Mouse (Mus musculus) adrenal gland, postnatal 14 days (tissue): ENCODE results near the gene Rhobtb1. TPM values are rescaled to one million over a fixed set of nuclear protein-coding genes. Genes with fewer than 3 reads are reported as not detected.
A peak's percentile ranks its signal among the peaks of the same experiment; 100 is the strongest.

ENCODE experiments used
- DNase-seq: peaks from one replicate; pipeline ENCODE4 v3.0.0; 2021; ENCODE audit warnings: mixed read lengths
- total RNA-seq: library from RNA; stranded (reverse); gene quantifications from 2 replicates; pipeline ENCODE4 v1.2.3, GENCODE M21; 2021

Rhobtb1 gene
- total RNA-seq, 1 experiment from 2014 or later: 15.8 TPM

DNA sequence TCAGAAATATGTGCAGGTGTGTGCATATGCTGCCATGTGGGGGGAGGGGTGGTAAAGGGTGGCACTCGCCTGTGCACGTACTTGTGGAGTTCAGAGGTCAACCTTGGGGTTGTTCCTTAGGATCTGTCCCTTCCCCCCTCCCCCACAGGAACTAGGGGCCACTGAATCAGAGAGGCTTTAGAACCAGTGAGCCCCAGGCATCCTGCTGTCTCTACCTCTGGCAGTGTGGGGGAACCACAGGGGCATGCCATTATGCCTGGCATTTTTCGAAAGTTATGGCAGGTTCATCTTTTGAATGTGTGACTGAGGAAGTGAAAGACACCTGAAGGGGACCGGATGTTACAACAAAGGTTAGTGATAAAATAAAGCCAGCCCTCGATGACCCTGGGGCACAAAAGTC lies 59.4 kb downstream of the Rhobtb1 start:
- no peak for DNase-seq

DNA sequence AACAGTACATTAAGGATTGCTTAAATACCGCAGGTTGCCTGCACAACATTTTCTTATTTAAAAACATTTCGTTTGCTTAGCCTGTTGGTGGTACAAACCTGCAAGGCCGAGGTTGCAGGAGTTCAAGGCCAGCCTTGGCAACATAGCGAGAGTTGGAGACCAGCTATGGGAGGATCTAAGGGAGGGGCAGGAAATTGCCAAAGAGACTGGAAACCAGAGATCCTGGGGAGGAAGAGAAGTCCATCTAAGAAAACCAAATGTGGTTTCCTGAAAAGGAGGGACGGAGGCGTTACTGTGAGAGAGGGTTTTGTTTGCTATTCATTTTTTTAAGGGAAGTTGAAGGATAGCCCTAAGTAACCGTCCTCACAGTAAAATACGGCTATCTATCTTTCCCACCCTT lies 60.3 kb downstream of the Rhobtb1 start:
- peak; percentile 79 for DNase-seq

DNA sequence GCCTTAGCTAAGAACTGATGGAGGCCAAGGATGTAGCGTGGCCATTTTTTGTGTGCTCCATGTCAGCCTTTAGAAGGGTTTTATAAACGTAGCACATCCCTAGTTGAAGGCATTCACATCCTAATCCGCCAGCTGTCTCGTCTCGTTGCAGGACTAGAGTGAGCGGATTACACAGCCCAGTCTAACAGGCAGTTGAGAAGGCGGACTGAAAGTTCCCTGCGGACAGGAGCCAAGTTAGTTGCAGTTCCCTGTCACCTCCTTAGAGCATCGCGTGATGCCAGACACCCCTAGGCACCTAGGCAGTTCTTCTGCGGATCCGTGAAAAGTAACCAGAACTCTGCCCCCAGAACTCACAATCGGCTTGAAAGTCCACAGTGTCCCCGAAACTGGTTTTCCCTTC lies 60.7 kb downstream of the Rhobtb1 start:
- peak; percentile 55 for DNase-seq

DNA sequence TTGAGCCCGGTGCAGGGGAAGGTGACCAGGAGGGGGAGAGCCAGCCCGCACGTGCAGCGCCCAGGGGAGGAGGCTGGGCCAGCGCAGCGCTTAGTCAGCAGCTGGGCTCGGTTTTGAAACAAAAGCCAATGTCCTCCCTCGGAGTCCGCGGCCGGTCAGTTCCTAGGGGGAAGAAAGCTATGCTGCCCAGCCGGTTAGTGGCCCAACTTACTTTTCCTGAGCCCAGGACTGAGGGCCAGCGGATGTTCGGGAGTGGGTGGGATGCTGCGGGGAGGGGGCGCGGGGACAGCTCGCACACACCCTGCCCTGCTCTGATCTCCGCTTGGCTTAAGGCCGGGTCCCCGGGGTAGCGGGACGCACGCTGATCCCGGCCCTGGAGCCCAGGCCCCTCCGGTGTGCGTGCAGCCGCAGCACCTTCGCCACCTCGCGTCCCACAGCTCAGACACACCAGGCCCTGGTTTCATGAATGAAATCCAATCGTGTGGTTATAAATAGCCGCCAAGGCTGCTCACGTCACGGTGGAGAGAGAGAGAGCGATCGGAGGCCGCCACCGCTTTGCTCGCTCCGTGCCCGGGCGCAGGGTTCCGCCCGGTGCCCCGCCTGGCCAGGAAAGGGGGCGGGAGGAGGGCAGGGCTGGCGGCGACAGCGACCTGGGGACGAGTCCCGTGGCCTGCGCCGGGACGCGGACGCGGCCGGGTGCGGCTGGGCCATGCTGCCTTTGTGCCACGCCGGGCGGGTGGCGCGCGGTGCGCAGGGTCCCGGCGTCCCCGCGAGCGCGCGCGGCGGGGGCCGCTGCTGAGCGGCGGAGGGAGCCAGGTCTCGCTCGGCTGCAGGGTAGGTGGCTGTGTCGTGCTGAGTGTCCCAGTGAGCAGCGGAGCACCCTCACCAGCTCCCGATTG lies 61.6 kb downstream of the Rhobtb1 start, which contains the start of gene A930033H14Rik:
A930033H14Rik (minus strand) TSS at position 557 of the 899 bp plus-strand sequence.
- DNase-seq: peak; percentile 94

DNA sequence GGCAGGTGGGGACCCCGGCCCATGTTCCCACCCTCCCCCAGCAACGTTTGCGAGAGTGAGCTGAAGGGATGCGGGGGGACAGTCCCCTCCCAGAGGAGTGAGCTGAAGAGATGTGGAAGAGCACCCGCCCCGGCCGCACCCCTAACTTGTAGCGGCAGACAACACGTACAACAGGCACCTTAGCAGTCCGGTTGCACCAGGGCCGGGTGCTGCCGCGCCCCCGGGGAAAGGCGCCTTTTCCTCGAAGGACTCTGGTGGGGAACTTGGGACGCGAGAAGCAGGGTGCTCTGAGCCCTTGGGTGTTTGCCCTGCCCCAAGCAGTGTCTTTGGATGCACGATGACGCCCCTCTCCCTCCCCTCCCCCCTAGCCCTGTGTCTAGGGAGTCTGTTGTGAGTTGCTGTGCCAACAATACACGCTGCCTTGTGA lies 62.2 kb downstream of the Rhobtb1 start:
- no peak for DNase-seq

DNA sequence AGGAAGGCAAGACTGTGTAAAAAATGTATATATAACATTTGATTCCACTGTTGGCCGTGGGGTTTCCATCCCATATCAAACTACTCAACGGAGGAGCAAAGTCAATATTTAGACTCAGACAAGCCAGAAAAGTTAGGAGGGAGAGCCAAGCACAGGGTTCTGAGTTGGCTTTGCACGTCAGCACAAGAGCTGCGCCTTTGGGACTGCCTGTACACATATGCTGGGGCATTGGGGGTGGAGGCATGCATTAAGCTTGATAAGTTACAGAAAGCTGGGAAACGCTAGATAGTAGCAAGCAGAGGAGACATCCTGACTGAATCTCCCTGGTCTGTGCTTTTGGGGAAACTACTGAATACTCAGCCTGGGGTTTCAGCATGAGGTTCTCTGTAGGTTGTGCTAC lies 62.8 kb downstream of the Rhobtb1 start:
- DNase-seq: no peak

DNA sequence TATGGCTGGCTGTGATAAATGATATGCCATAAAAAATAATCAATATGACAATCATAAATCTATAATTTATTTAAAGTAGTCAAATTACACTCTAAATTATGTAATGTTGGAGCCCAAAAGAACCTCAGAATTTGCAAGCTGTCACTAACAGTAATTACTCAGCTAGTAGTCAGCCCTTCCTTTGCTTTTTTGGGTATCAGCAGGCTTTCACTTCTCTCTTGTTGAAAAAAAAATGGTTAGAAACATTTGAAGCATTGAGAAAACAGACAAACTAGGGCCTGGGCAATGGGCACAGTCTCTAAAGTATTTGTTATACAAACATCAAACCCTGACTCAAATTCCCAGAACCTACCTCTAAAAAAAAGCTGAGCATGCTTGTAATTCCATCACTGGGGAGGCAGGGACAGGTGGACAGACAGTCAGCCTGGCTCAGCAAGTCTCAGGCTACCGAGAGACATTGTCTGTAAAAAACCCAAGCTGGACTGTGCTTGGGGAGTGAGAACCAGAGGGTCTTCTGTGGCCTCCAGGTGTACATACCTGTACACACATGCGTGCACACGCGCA lies 66.0 kb downstream of the Rhobtb1 start:
- DNase-seq: no peak

DNA sequence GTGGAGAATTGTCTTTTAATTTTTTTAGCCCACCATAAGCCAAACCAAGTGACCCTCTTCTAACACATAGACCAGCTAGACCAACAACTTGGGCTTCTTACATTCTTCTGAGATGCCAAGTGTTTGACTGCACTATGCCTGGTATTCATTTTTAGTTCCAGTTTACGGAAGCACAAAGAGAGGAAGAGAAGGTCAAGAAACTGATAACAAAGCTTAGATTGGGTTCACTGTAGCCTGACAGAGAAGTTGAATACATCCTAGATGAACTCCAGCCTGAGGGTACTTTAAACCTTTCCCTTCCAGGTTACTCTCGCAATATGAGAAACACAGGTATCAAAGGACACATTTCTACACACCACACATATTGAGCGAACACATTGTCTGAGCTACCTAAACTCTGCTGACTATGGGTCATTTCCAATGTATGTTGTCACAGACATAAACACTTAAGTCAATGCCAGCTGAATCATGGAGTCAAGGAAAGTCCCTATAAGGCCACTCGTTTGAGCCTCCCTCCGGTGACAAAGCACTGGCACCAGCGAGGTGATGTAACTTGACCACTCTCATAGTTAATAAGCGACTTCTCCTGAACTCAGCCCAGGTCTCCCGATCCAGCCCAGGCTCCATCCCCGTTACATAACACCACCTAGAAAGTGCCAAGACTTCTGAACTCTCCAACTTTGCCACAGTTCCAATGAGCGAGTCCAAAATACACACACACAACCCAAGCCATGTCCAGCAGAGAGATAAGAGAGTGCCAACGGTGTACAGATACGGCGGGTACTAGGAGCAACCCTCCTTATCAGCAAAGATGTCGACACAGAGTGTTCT lies 67.4 kb downstream of the Rhobtb1 start:
- peak; percentile 42 for DNase-seq

DNA sequence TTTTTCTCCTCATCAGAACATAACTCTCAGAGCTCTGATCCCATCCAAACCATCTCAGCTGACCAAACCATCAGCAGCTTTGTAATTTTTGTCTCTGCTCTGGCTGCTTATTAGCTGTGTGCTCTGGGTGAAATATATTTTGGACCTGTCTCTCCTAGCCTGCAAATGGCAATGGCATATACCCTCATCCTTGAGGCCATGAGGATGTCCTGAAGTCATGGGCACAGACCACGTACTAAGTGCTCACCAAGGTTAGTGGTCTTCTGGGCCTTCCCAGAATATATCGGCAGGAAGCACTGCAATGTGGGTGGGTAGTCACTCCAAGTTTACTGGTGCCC lies 68.0 kb downstream of the Rhobtb1 start:
- DNase-seq: no peak

DNA sequence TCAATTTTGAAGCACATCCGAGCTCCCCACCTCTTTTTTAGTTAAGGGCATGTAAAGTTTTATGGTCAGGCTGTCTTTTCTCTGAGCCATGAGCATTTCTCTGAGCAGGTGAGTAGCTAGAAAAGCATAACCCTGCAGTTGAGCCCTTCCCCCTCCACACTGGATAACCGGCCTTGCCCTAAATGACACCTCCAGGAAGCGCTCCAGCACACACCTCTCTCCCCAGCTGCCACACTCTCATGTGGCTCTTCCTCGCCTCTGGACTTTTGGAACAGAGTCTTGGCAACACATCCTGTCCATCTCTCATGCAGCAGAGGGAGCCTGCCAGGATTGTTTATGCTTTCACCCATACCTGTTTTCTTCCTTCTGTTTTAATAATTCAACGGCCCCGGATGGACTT lies 69.1 kb downstream of the Rhobtb1 start:
- no peak for DNase-seq

DNA sequence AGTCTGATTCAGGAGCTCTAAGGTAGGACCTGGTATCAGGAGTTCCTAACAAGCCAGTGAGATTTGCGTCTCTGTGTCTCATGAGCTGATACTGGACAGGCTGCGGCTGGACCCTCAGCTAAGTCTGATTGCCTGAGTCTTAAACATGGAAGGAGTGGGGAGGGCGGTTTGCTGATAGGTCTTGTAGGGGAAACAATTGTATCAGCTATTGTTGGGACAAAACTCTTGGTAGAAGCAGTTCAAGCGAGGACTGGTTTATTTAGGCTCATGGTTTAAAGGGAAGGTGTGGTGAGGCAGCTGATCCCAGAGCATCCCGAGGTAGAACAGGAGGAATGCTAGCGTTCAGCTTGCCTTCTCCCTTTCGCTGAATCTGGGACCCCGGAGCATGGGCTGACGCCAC lies 69.9 kb downstream of the Rhobtb1 start:
- no peak for DNase-seq

DNA sequence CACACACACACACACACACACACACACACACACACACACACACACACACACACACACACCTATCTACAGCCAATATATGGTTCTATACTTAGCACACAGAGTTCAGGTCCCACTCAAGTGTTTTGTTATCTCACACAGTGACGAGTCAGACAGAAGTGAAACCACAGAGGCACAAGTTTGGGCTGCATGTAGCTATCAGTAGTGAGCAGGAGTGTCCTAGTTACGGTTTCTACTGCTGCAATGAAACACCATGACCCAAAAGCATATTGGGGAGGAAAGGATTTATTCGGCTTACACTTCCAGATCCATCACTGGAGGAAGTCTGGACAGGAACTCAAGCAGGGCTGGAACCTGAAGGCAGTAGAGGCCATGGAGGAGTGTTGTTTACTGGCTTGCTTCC lies 70.7 kb downstream of the Rhobtb1 start:
- DNase-seq: no peak

DNA sequence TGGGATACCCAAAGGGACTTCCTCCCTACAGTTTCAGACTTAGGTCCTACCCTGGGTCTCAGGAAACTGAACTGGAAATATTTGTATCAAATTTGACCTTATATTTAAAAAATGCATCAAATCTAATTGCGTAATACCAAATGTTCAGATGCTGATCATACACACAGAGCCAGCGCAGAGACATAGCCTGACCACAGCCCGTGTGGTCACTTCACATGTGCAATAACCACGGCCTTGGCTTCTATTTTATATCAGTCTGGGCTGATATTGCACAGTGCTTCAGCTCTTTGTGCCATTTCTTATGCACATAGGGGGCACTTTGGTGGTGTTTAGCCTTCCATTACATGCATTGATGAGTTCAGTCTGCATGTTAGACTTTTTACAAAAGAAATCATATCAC lies 72.0 kb downstream of the Rhobtb1 start:
- DNase-seq: no peak

DNA sequence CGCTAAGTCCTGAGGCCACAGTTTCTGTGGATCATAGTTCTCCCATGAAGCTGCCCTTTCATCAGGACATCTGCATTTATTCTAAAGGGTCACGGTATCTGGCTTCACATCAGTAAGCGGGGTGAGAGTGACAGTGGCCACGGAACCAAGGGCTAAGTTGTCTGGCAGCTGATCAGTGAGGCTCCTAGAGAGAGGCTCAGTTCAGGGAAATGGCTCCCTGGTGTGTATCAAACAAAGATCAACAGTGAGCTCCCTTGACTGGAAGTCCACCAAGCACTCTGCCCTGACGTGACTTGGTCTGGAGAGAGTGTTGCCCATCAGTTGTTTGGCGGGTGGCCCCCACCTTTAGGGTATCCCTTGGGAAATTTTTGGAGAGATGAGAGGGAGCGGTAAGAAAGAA lies 73.0 kb downstream of the Rhobtb1 start:
- no peak for DNase-seq

DNA sequence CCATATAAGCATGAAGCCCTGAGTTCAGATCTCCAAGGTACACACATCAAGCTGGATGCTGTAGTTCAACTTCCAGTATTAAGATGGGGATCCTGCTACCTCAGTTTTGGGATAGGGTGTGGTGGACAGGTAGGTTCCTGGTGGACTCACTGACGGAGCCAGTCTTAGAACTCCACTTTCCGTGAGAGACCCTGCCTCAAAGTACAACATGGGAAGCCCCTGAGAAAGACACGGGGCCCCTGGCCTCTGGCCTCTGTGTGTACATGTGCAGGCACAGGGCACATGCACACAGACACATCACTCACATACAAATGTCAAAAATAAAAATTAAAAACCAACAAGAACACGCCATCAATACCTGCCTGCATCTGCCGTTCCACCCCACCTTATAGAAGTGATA lies 74.2 kb downstream of the Rhobtb1 start:
- DNase-seq: no peak

DNA sequence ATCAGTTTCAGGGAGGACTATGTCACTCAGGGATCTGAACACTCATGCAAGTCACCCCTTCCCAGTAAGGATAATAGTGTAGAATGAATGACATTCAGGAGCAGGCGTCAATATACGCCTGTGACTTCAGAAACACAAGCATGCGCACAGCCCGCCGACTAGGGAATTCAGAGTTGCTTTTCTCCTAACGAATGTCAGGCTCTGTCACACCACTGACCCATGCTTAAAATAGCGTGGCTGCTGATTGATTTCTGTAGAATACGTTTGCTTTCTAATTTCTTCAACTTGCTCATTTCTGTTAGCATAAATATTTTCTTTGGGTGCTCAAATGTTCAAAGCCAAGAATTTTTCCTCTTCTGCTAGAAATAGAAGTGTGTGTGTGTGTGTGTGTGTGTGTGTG lies 74.7 kb downstream of the Rhobtb1 start:
- no peak for DNase-seq

DNA sequence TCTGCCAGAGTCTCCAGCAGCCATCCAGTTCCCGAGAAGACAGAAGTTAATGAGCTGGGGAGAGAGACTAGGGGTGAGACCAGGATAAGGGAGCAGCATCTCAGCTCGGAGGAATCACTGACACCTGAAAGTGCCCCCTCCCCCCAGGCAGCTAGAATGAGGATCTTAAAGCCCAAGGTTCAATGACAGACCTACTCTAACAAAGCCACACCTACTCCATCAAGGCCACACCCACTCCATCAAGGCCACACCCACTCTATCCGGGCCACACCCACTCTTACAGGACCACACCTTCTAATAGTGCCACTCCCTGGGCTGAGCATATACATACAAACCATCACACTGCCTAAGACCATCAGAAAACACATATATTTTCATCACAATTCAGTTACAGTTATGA lies 86.0 kb downstream of the Rhobtb1 start:
- no peak for DNase-seq

DNA sequence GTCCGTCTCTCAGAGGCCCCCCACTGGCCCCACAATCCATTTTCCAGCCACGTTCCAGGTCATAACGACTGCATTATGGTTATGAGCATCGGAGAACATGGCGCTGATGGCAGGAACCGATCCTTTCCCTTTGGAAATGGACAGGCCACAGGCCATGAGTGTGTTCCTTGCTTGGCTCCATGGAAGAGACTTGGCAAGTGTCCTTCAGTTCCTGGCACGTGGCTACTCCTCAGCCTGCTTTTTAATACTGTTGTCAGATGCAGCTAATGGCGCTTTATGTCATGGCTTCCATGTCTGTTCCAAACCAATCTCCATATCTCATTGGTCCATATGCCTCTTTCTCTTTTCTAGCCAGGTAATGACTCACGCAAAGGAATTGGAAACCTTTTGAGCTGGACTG lies 86.5 kb downstream of the Rhobtb1 start:
- DNase-seq: no peak

DNA sequence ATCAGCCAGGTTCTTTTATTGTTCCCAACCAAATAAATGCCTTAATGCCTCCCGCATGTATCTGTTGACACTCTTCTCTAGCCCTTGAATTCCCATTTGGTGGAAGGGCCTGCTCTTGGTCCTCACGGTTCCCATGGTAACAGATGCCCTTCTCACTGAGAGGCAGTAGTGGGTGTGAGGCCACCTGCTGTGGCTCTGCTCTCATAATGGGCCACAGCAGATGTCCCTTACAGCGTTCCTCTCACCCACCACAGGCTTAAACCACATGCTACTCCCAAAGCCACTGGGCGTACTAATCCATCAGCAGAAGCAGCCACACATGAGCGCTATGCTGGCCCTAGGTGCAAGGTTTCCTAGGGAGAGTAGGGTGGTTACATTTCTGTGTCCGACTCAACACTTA lies 87.1 kb downstream of the Rhobtb1 start:
- no peak for DNase-seq

DNA sequence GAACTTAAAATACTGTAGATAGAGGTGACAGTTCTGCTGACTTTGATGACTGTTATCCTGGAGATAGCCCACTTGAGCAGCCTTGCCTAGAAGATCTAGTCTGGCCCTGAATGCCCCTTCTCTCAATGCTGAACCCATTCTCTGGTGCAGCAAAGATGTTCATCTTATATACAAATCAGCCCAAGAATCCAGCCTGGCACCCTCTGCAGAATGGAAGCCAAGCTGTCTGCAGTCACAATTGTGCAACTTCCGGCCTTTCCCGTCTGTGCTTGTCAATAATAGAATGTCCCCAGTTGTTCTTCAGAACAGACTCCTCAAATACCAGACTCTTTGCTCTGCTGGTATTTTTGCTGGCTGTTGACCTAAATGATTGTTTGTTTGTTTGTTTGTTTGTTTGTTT lies 89.3 kb downstream of the Rhobtb1 start:
- DNase-seq: peak; percentile 52

DNA sequence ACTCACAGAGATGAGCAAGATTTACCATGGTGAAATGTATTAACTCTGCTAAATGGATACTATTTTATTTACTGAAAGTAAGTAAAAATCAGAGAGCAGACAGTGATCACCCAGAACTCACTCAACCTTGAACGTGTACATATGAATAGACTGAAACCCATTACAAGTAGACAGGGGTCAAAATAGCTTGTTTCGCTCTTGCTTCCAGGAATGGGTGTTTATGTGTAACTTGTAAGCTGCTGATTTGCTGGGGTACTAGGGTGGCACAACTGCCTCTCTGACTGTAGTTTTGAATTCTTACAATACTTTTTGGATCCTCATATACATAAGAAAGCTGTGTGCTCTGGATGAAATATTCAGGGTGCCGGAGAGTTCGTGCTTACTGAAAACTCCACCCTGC lies 93.9 kb downstream of the Rhobtb1 start:
- no peak for DNase-seq

DNA sequence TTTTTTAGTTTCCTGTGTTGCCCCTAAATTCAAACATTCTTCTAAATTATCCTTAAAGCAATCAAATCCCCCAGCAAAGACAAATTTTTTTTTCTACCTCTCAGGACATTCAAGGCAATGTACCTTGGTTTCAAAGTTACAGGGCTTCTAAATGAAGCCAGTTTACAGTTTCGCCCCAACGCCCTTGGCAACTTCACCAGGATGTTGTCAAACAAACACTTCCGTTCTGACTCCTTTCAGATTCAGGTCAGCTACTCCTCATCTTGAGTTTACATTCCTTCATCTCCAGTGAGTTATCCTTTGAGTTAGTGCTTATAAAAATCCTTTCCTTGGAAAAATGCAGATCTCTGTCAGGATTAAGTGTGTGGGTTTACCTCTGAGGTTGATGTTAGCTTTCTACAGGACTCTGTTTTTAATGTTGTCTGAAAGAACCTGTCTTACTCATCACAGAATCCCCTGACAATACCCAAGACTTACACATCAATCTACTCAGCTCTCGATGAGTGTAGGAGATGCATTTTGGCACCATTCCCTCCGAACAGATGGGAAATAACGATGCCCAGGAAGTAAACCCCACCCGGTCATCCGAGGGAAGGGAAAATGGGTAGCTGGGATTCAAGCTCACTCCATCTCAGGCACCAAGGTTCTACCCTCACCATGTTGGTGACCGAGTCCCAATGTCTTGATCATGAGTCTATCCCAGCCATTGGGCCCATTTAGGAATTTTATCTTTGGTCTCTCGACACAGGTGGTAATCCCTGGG lies 94.9 kb downstream of the Rhobtb1 start:
- no peak for DNase-seq
